In genomic region chr7:126536466-126536865, GRCm38 (mm10) we compare ENCODE assay signal across 8 mouse cellular contexts. TPM values are rescaled to one million over a fixed set of nuclear protein-coding genes. Genes with fewer than 3 reads are reported as not detected.
DNase-seq lines count a peak whose midpoint lies in the region; ATAC-seq and TF ChIP-seq lines count a peak whose summit lies in the region.

No protein-coding gene starts in this region.

- WGBS in heart, postnatal 0 days, result 61% methylated on average over 9 of the region's 9 CpGs
- 56% methylated on average over 9 of the region's 9 CpGs for WGBS in embryonic facial prominence, embryonic 13.5 days
- WGBS in intestine, embryonic 14.5 days, result 60% methylated on average over 9 of the region's 9 CpGs
- WGBS in midbrain, embryonic 16.5 days, result 49% methylated on average over 9 of the region's 9 CpGs

- H3K36me3 ChIP-seq in heart, postnatal 0 days (replicated peaks; ENCODE audit: control insufficient read depth, insufficient read depth, low read length), result no peaks in the 10 kb centered on the region
- H3K36me3 ChIP-seq in embryonic facial prominence, embryonic 13.5 days, result no peaks in the 10 kb centered on the region
- H3K36me3 ChIP-seq in intestine, embryonic 14.5 days (ENCODE audit: control insufficient read depth, insufficient read depth, low read length), result no peaks in the 10 kb centered on the region
- no peaks in the 10 kb centered on the region for H3K36me3 ChIP-seq in midbrain, embryonic 16.5 days (ENCODE audit: control insufficient read depth, insufficient read depth, low read length)

- peak overlapping the region; percentile 85 for H3K4me2 ChIP-seq in heart, postnatal 0 days (ENCODE audit: low read depth, low read length)
- H3K4me2 ChIP-seq in embryonic facial prominence, embryonic 13.5 days, result peak overlapping the region; percentile 93
- H3K4me2 ChIP-seq in intestine, embryonic 14.5 days (ENCODE audit: low read length), result peak overlapping the region; percentile 80
- H3K4me2 ChIP-seq in midbrain, embryonic 16.5 days (ENCODE audit: low read length), result peak overlapping the region; percentile 94

- no peaks in the 10 kb centered on the region for H3K4me1 ChIP-seq in heart, postnatal 0 days (ENCODE audit: control insufficient read depth, insufficient read depth)
- H3K4me1 ChIP-seq in embryonic facial prominence, embryonic 13.5 days, result 0 out of 2 replicates have a peak, but pooled peaks cover 6% of the 10 kb centered on the region
- no peaks in the 10 kb centered on the region for H3K4me1 ChIP-seq in intestine, embryonic 14.5 days (replicated peaks; ENCODE audit: control insufficient read depth, insufficient read depth, low read length)
- H3K4me1 ChIP-seq in midbrain, embryonic 16.5 days (ENCODE audit: control insufficient read depth, insufficient read depth, low read length), result peaks cover 5% of the 10 kb centered on the region

- no peak for ATAC-seq in heart, postnatal 0 days (ENCODE audit: insufficient read depth, low read depth)
- ATAC-seq in embryonic facial prominence, embryonic 13.5 days (ENCODE audit: insufficient number of reproducible peaks, insufficient read depth, low FRiP score, low TSS enrichment, low read depth), result no peak
- ATAC-seq in intestine, embryonic 14.5 days (replicated peaks; ENCODE audit: low FRiP score, low TSS enrichment, low read depth), result no peak
- ATAC-seq in midbrain, embryonic 16.5 days, result no peak
- ATAC-seq in megakaryocyte progenitor cell, adult 5-6 weeks (replicated peaks; ENCODE audit: poor library complexity), result no peak

- peaks cover 8% of the 10 kb centered on the region; the same call in 1 of the 2 replicates for H3K27me3 ChIP-seq in heart, postnatal 0 days (ENCODE audit: control insufficient read depth, insufficient read depth, low read length)
- peaks cover 19% of the 10 kb centered on the region for H3K27me3 ChIP-seq in embryonic facial prominence, embryonic 13.5 days
- H3K27me3 ChIP-seq in intestine, embryonic 14.5 days (replicated peaks; ENCODE audit: control insufficient read depth, insufficient read depth, low read length), result peaks cover 15% of the 10 kb centered on the region
- H3K27me3 ChIP-seq in midbrain, embryonic 16.5 days (ENCODE audit: control insufficient read depth, insufficient read depth, low read depth, low read length), result peaks cover 6% of the 10 kb centered on the region

- H3K9me3 ChIP-seq in heart, postnatal 0 days (replicated peaks; ENCODE audit: control insufficient read depth, low read length), result no peaks in the 10 kb centered on the region
- no peaks in the 10 kb centered on the region for H3K9me3 ChIP-seq in embryonic facial prominence, embryonic 13.5 days
- H3K9me3 ChIP-seq in intestine, embryonic 14.5 days (ENCODE audit: control insufficient read depth, low read length), result no peaks in the 10 kb centered on the region
- no peaks in the 10 kb centered on the region for H3K9me3 ChIP-seq in midbrain, embryonic 16.5 days (replicated peaks; ENCODE audit: control insufficient read depth, low read length, poor library complexity, severe bottlenecking)

- peak overlapping the region; percentile 54 for H3K4me3 ChIP-seq in heart, postnatal 0 days (ENCODE audit: low read depth, low read length)
- peak overlapping the region; percentile 53 for H3K4me3 ChIP-seq in embryonic facial prominence, embryonic 13.5 days
- H3K4me3 ChIP-seq in intestine, embryonic 14.5 days (ENCODE audit: low read depth, low read length), result peak overlapping the region; percentile 42
- peak overlapping the region; percentile 45 for H3K4me3 ChIP-seq in midbrain, embryonic 16.5 days (ENCODE audit: low read depth, low read length)

- DNase-seq in heart, postnatal 0 days (ENCODE audit: low spot score), result no peak
- no peak for DNase-seq in heart, adult 18-20 months
- DNase-seq in intestine, embryonic 14.5 days (ENCODE audit: low spot score), result no peak
- no peak for DNase-seq in cerebellum, postnatal 14 days
- DNase-seq in urinary bladder, postnatal 14 days (ENCODE audit: low spot score), result no peak

- no peak overlapping the region; the same call in 1 of the 2 replicates for H3K9ac ChIP-seq in heart, postnatal 0 days (replicated peaks; ENCODE audit: low read depth, low read length)
- H3K9ac ChIP-seq in embryonic facial prominence, embryonic 13.5 days, result peak overlapping the region; percentile 77
- no peak overlapping the region for H3K9ac ChIP-seq in intestine, embryonic 14.5 days (ENCODE audit: low read length)
- H3K9ac ChIP-seq in midbrain, embryonic 16.5 days (ENCODE audit: low read depth, low read length), result no peak overlapping the region; the same call in 1 of the 2 replicates

- no peak for TF ChIP-seq CTCF in heart, postnatal 0 days (IDR thresholded peaks at IDR 0.05; ENCODE audit: low read depth)

- no peak overlapping the region for H3K27ac ChIP-seq in heart, postnatal 0 days (ENCODE audit: low read depth)
- H3K27ac ChIP-seq in embryonic facial prominence, embryonic 13.5 days, result no peak overlapping the region
- no peak overlapping the region for H3K27ac ChIP-seq in intestine, embryonic 14.5 days (ENCODE audit: low read depth)
- no peak overlapping the region for H3K27ac ChIP-seq in midbrain, embryonic 16.5 days (ENCODE audit: low read length)

- TF ChIP-seq EP300 in heart, postnatal 0 days (IDR thresholded peaks at IDR 0.05; ENCODE audit: low read depth), result no peak

RNA-seq across cellular contexts. Expression of gene Eif3c, which starts 29.7 kb away (rescaled TPM):
- 88.8 and 103 TPM in 2 replicates for total RNA-seq in heart, postnatal 0 days (2014; rRNA removed; ENCODE audit: low replicate concordance)
- 108 and 114 TPM in 2 replicates for polyA plus RNA-seq in heart, postnatal 0 days (2015; fragmentation: Nextera tagmentation; extraction: Ambion mirVana)
- total RNA-seq in heart, adult 18-20 months (2021), result 100 to 1,000 TPM; 142 to 148 TPM
- polyA plus RNA-seq in embryonic facial prominence, embryonic 13.5 days (2015; fragmentation: Nextera tagmentation; extraction: Ambion mirVana), result 199 and 205 TPM in 2 replicates
- 184 and 188 TPM in 2 replicates for polyA plus RNA-seq in intestine, embryonic 14.5 days (2014; fragmentation: Nextera tagmentation; extraction: Ambion mirVana)
- polyA plus RNA-seq in midbrain, embryonic 16.5 days (2015; fragmentation: Nextera tagmentation; extraction: Ambion mirVana), result 177 and 184 TPM in 2 replicates
- 198 and 210 TPM in 2 replicates for total RNA-seq in megakaryocyte progenitor cell, adult 5-6 weeks (2015)
- 226 and 261 TPM in 2 replicates for total RNA-seq in megakaryocyte progenitor cell, adult 5-6 weeks (2017)

RNA-seq across cellular contexts. Expression of gene Atxn2l, which starts 33.2 kb away (rescaled TPM):
- 21.8 and 35.6 TPM in 2 replicates for total RNA-seq in heart, postnatal 0 days (2014; rRNA removed; ENCODE audit: low replicate concordance)
- 13.4 and 14.1 TPM in 2 replicates for polyA plus RNA-seq in heart, postnatal 0 days (2015; fragmentation: Nextera tagmentation; extraction: Ambion mirVana)
- 10 to 100 TPM; 33.0 to 37.1 TPM for total RNA-seq in heart, adult 18-20 months (2021)
- polyA plus RNA-seq in embryonic facial prominence, embryonic 13.5 days (2015; fragmentation: Nextera tagmentation; extraction: Ambion mirVana), result 54.0 and 56.8 TPM in 2 replicates
- 44.4 and 50.7 TPM in 2 replicates for polyA plus RNA-seq in intestine, embryonic 14.5 days (2014; fragmentation: Nextera tagmentation; extraction: Ambion mirVana)
- 66.9 and 68.8 TPM in 2 replicates for polyA plus RNA-seq in midbrain, embryonic 16.5 days (2015; fragmentation: Nextera tagmentation; extraction: Ambion mirVana)
- 86.9 and 88.6 TPM in 2 replicates for total RNA-seq in megakaryocyte progenitor cell, adult 5-6 weeks (2015)
- total RNA-seq in megakaryocyte progenitor cell, adult 5-6 weeks (2017), result 29.0 and 29.5 TPM in 2 replicates

RNA-seq across cellular contexts. Expression of gene Apobr, which starts 48.3 kb away (rescaled TPM):
- total RNA-seq in heart, postnatal 0 days (2014; rRNA removed; ENCODE audit: low replicate concordance), result not detected in 2 replicates
- polyA plus RNA-seq in heart, postnatal 0 days (2015; fragmentation: Nextera tagmentation; extraction: Ambion mirVana), result 0.34 and 0.40 TPM in 2 replicates
- total RNA-seq in heart, adult 18-20 months (2021), result under 1 TPM; 0.23 to 0.79 TPM
- 0.59 and 0.65 TPM in 2 replicates for polyA plus RNA-seq in embryonic facial prominence, embryonic 13.5 days (2015; fragmentation: Nextera tagmentation; extraction: Ambion mirVana)
- 0.60 and 1.1 TPM in 2 replicates for polyA plus RNA-seq in intestine, embryonic 14.5 days (2014; fragmentation: Nextera tagmentation; extraction: Ambion mirVana)
- 0.31 TPM in 2 replicates for polyA plus RNA-seq in midbrain, embryonic 16.5 days (2015; fragmentation: Nextera tagmentation; extraction: Ambion mirVana)
- 1.1 and 1.9 TPM in 2 replicates for total RNA-seq in megakaryocyte progenitor cell, adult 5-6 weeks (2015)
- 4.2 and 4.9 TPM in 2 replicates for total RNA-seq in megakaryocyte progenitor cell, adult 5-6 weeks (2017)

RNA-seq across cellular contexts. Expression of gene Cln3, which starts 49.2 kb away (rescaled TPM):
- total RNA-seq in heart, postnatal 0 days (2014; rRNA removed; ENCODE audit: low replicate concordance), result 14.8 and 17.1 TPM in 2 replicates
- polyA plus RNA-seq in heart, postnatal 0 days (2015; fragmentation: Nextera tagmentation; extraction: Ambion mirVana), result 14.9 and 17.0 TPM in 2 replicates
- 10 to 100 TPM in 1 of 2 experiments, 1 to 10 TPM in 1; 9.0 to 17.9 TPM for total RNA-seq in heart, adult 18-20 months (2021)
- polyA plus RNA-seq in embryonic facial prominence, embryonic 13.5 days (2015; fragmentation: Nextera tagmentation; extraction: Ambion mirVana), result 34.0 and 37.9 TPM in 2 replicates
- polyA plus RNA-seq in intestine, embryonic 14.5 days (2014; fragmentation: Nextera tagmentation; extraction: Ambion mirVana), result 24.3 and 30.3 TPM in 2 replicates
- 36.4 and 37.7 TPM in 2 replicates for polyA plus RNA-seq in midbrain, embryonic 16.5 days (2015; fragmentation: Nextera tagmentation; extraction: Ambion mirVana)
- 33.0 and 36.3 TPM in 2 replicates for total RNA-seq in megakaryocyte progenitor cell, adult 5-6 weeks (2015)
- 9.2 and 19.9 TPM in 2 replicates for total RNA-seq in megakaryocyte progenitor cell, adult 5-6 weeks (2017)

RNA-seq across cellular contexts. Expression of gene Tufm, which starts 49.3 kb away (rescaled TPM):
- 151 and 153 TPM in 2 replicates for total RNA-seq in heart, postnatal 0 days (2014; rRNA removed; ENCODE audit: low replicate concordance)
- 199 and 205 TPM in 2 replicates for polyA plus RNA-seq in heart, postnatal 0 days (2015; fragmentation: Nextera tagmentation; extraction: Ambion mirVana)
- 100 to 1,000 TPM; 286 to 355 TPM for total RNA-seq in heart, adult 18-20 months (2021)
- polyA plus RNA-seq in embryonic facial prominence, embryonic 13.5 days (2015; fragmentation: Nextera tagmentation; extraction: Ambion mirVana), result 129 and 131 TPM in 2 replicates
- polyA plus RNA-seq in intestine, embryonic 14.5 days (2014; fragmentation: Nextera tagmentation; extraction: Ambion mirVana), result 188 and 192 TPM in 2 replicates
- 121 and 127 TPM in 2 replicates for polyA plus RNA-seq in midbrain, embryonic 16.5 days (2015; fragmentation: Nextera tagmentation; extraction: Ambion mirVana)
- total RNA-seq in megakaryocyte progenitor cell, adult 5-6 weeks (2015), result 89.9 and 97.9 TPM in 2 replicates
- 85.6 and 89.2 TPM in 2 replicates for total RNA-seq in megakaryocyte progenitor cell, adult 5-6 weeks (2017)
